Mouse (Mus musculus) midbrain, embryonic 10.5 days (tissue): ENCODE data around the gene AI854703. TPM values are rescaled to one million over a fixed set of nuclear protein-coding genes. Genes with fewer than 3 reads are reported as not detected.

ENCODE experiments used
- DNase-seq: peaks from one replicate; pipeline ENCODE4 v3.0.0-alpha.2; 2017; ENCODE audit warnings: low spot score
- H3K27ac ChIP-seq: fragments of 300-500 bp; sonication (generic); replicated peaks from 2 replicates; pipeline ENCODE4 v1.5.1; 2016; ENCODE audit warnings: mild to moderate bottlenecking
- H3K27me3 ChIP-seq: fragments of 300-500 bp; sonication (generic); 2 replicates; pipeline ENCODE4 v1.6.1; 2016; ENCODE audit warnings: low read depth, mild to moderate bottlenecking; ENCODE audit not compliant: poor library complexity, severe bottlenecking
- H3K36me3 ChIP-seq: fragments of 300-500 bp; sonication (generic); 2 replicates; pipeline ENCODE4 v1.6.1; 2016; ENCODE audit warnings: mild to moderate bottlenecking, moderate library complexity
- H3K4me1 ChIP-seq: fragments of 300-500 bp; sonication (generic); 2 replicates; pipeline ENCODE4 v1.6.1; 2016
- H3K4me3 ChIP-seq: fragments of 300-500 bp; sonication (generic); 2 replicates; pipeline ENCODE4 v1.5.1; 2016; ENCODE audit warnings: mild to moderate bottlenecking, moderate library complexity
- H3K9me3 ChIP-seq: fragments of 300-500 bp; sonication (generic); replicated peaks from 2 replicates; pipeline ENCODE4 v1.6.1; 2016; ENCODE audit warnings: mild to moderate bottlenecking
- WGBS: fragments of 180-500 bp; shearing (Covaris S2); methylation state at CpG from one replicate; pipeline ENCODE4 v1.1.7; 2016; 5-methylcytosine and 5-hydroxymethylcytosine counted together
- polyA plus RNA-seq: library from polyadenylated mRNA; unstranded; fragments of >200 nt; fragmentation: Nextera tagmentation; extraction: Ambion mirVana; gene quantifications from 2 replicates; pipeline ENCODE4 v1.2.1, GENCODE M21; 2016

The AI854703 gene
- polyA plus RNA-seq: 0.89 TPM in 2 replicates

GRCm38 (mm10) chr6:48626464-48626863 lies at the start of gene AI854703:
Gene AI854703, plus strand, starts transcription at chr6:48626764.
- 30% methylated on average over 8 of the region's 8 CpGs for WGBS
- Histone ChIP-seq H3K27me3 (peaks cover 63% of the 10 kb centered on the region), H3K9me3 (no peaks in the 10 kb centered on the region), H3K36me3 (peaks cover 7% of the 10 kb centered on the region), H3K4me1 (peaks cover 29% of the 10 kb centered on the region), H3K4me3 (peak within 1 kb of the TSS; percentile 60), H3K27ac (peak within 1 kb of the TSS; percentile 72)
- no peak for DNase-seq

- 74% methylated on average over 5 of the region's 5 CpGs for WGBS
- Histone ChIP-seq H3K9me3 (no peaks in the 10 kb centered on the region), H3K36me3 (no peaks in the 10 kb centered on the region), H3K4me1 (peaks cover 12% of the 10 kb centered on the region), H3K27ac (no peak overlapping the region), H3K4me3 (no peak overlapping the region), H3K27me3 (no peaks in the 10 kb centered on the region)
- no peak for DNase-seq
These were observed 47.8 kb upstream of the AI854703 start for GRCm38 (mm10) chr6:48578736-48579135.

- Histone ChIP-seq H3K9me3 (no peaks in the 10 kb centered on the region), H3K27me3 (no peaks in the 10 kb centered on the region), H3K4me1 (peaks cover 12% of the 10 kb centered on the region), H3K27ac (no peak overlapping the region), H3K36me3 (no peaks in the 10 kb centered on the region), H3K4me3 (no peak overlapping the region)
- no peak for DNase-seq
- 47% methylated on average over 5 of the region's 5 CpGs for WGBS
These were observed 47.3 kb upstream of the AI854703 start for GRCm38 (mm10) chr6:48579215-48579648.

GRCm38 (mm10) chr6:48581257-48581656 lies 45.3 kb upstream of the AI854703 start:
- no peak for DNase-seq
- Histone ChIP-seq H3K4me1 (peaks cover 12% of the 10 kb centered on the region), H3K4me3 (no peak overlapping the region), H3K9me3 (no peaks in the 10 kb centered on the region), H3K27me3 (no peaks in the 10 kb centered on the region), H3K27ac (no peak overlapping the region), H3K36me3 (no peaks in the 10 kb centered on the region)
- WGBS: 30% methylated on average over 3 of the region's 3 CpGs

- 0 out of 2 replicates have a peak overlapping the region, but pooled peaks have one; percentile 28 for H3K27ac ChIP-seq
- H3K27me3 ChIP-seq: no peaks in the 10 kb centered on the region
- DNase-seq: no peak
- no peaks in the 10 kb centered on the region for H3K36me3 ChIP-seq
- H3K4me3 ChIP-seq: no peak overlapping the region
- H3K4me1 ChIP-seq: peaks cover 12% of the 10 kb centered on the region
- 77% methylated on average over 3 of the region's 3 CpGs for WGBS
- no peaks in the 10 kb centered on the region for H3K9me3 ChIP-seq
These were observed 44.5 kb upstream of the AI854703 start for GRCm38 (mm10) chr6:48582037-48582436.

- no peak for DNase-seq
- WGBS: 79% methylated on average over 6 of the region's 6 CpGs
- H3K27me3 ChIP-seq: no peaks in the 10 kb centered on the region
- no peak within 1 kb of the TSS for H3K27ac ChIP-seq
- H3K4me1 ChIP-seq: peaks cover 9% of the 10 kb centered on the region
- no peaks in the 10 kb centered on the region for H3K36me3 ChIP-seq
- H3K4me3 ChIP-seq: no peak within 1 kb of the TSS
- no peaks in the 10 kb centered on the region for H3K9me3 ChIP-seq
These were observed 37.3 kb upstream of the AI854703 start, which contains the start of gene Gm45021 for GRCm38 (mm10) chr6:48589194-48589750. Gene Gm45021, plus strand, starts transcription at chr6:48589610.

- H3K4me1 ChIP-seq: peaks cover 24% of the 10 kb centered on the region
- no peak overlapping the region for H3K27ac ChIP-seq
- no peak overlapping the region for H3K4me3 ChIP-seq
- no peaks in the 10 kb centered on the region for H3K27me3 ChIP-seq
- H3K9me3 ChIP-seq: peaks cover 4% of the 10 kb centered on the region
- 97% methylated on average over 3 of the region's 3 CpGs for WGBS
- peaks cover 12% of the 10 kb centered on the region for H3K36me3 ChIP-seq
- no peak for DNase-seq
These were observed 35.2 kb upstream of the AI854703 start for GRCm38 (mm10) chr6:48591221-48591845.

- WGBS: 88% methylated on average over 6 of the region's 6 CpGs
- no peak for DNase-seq
- Histone ChIP-seq H3K36me3 (peaks cover 17% of the 10 kb centered on the region), H3K4me3 (no peak overlapping the region), H3K27ac (no peak overlapping the region), H3K9me3 (peaks cover 10% of the 10 kb centered on the region), H3K4me1 (peaks cover 24% of the 10 kb centered on the region), H3K27me3 (no peaks in the 10 kb centered on the region)
These were observed 34.7 kb upstream of the AI854703 start for GRCm38 (mm10) chr6:48591871-48592270.

GRCm38 (mm10) chr6:48593158-48594042 lies 33.2 kb upstream of the AI854703 start, which contains the start of the genes Repin1 and Gm44965:
Gene Repin1, plus strand, starts transcription at chr6:48593883.
Gene Gm44965, plus strand, starts transcription at chr6:48593941.
- Histone ChIP-seq H3K4me1 (peaks cover 24% of the 10 kb centered on the region), H3K27me3 (no peaks in the 10 kb centered on the region), H3K9me3 (peaks cover 21% of the 10 kb centered on the region), H3K27ac (peak within 1 kb of the TSS; percentile 98), H3K36me3 (peaks cover 33% of the 10 kb centered on the region), H3K4me3 (peak within 1 kb of the TSS; percentile 94)
- WGBS: 6% methylated on average over 45 of the region's 45 CpGs
- DNase-seq: peak; percentile 95

- peaks cover 40% of the 10 kb centered on the region for H3K36me3 ChIP-seq
- H3K4me3 ChIP-seq: peak overlapping the region; percentile 94
- H3K4me1 ChIP-seq: peaks cover 24% of the 10 kb centered on the region
- H3K27ac ChIP-seq: peak overlapping the region; percentile 98
- H3K9me3 ChIP-seq: peaks cover 21% of the 10 kb centered on the region
- peak; percentile 70 for DNase-seq
- WGBS: 2% methylated on average over 41 of the region's 41 CpGs
- no peaks in the 10 kb centered on the region for H3K27me3 ChIP-seq
These were observed 32.4 kb upstream of the AI854703 start for GRCm38 (mm10) chr6:48594043-48594738.

GRCm38 (mm10) chr6:48595278-48595677 lies 31.3 kb upstream of the AI854703 start:
- Histone ChIP-seq H3K4me3 (peak overlapping the region; percentile 94), H3K27me3 (no peaks in the 10 kb centered on the region), H3K36me3 (peaks cover 51% of the 10 kb centered on the region), H3K27ac (peak overlapping the region; percentile 98), H3K4me1 (peaks cover 24% of the 10 kb centered on the region), H3K9me3 (peaks cover 21% of the 10 kb centered on the region)
- DNase-seq: no peak
- WGBS: 56% methylated on average over 1 of the region's 1 CpGs
